Mouse (Mus musculus): ENCODE measurements at regions not wholly inside any gene's neighbourhood (a gene's known extent, or its start where the extent isn't known, plus 50 kb on each side); places are given as distances from the start of the nearest gene placed in this dataset.

GRCm38 (mm10) chr10:39244061-39244460, 80.5 kb upstream of the Ccn6 start:
- TF ChIP-seq CTCF (IDR thresholded peaks at IDR 0.05; ENCODE audit: borderline replicate concordance, insufficient read depth, low read length) (no peak), POLR2A (IDR thresholded peaks at IDR 0.05; ENCODE audit: low read depth, low read length) (no peak)

Data from embryonic fibroblast, embryonic 13.5 days (primary cell).